Mouse (Mus musculus) lung, postnatal 0 days (tissue): ENCODE measurements around the gene Gm20388.

Source experiments
- CTCF ChIP-seq: IDR thresholded peaks from 2 replicates; pipeline ENCODE4 v1.5.1; 2016; ENCODE audit warnings: antibody characterized with exemption, mild to moderate bottlenecking
- EP300 ChIP-seq: IDR thresholded peaks from 2 replicates; pipeline ENCODE4 v1.6.1; 2016; ENCODE audit warnings: antibody characterized with exemption, mild to moderate bottlenecking, control low read depth

DNA sequence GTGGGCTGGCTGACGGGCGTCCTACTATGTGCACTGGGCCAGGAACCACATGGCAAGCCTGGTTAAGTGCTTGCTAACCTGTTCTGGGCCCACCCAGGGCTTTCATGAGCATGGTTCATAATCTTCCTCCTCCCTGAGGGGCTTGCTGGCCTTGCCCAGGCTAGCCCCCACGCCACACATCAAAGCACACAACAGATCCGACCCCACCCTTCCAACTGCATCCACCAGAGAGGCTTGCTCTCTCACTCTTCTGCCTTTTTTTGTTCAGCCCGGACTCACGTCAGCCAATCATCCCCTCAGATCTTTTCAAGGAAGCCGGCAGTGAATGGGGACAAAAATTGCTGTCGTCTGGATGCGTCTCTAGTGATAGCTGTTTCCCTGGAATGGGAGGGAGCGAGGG is 430.5 kb downstream of the Gm20388 start:
- TF ChIP-seq CTCF = no peak
- no peak for TF ChIP-seq EP300
